Mouse (Mus musculus) liver, embryonic 14.5 days (tissue): ENCODE measurements around the gene Syngr1.

Experiments used
- CTCF ChIP-seq: IDR thresholded peaks from 2 replicates; pipeline ENCODE4 v1.5.1; 2016; ENCODE audit warnings: antibody characterized with exemption, low read depth, control low read depth
- EP300 ChIP-seq: IDR thresholded peaks from 2 replicates; pipeline ENCODE4 v1.6.1; 2016; ENCODE audit warnings: antibody characterized with exemption, low read depth

- TF ChIP-seq CTCF, result no peak
- TF ChIP-seq EP300, result no peak
These were observed 44.4 kb downstream of the Syngr1 start for GRCm38 (mm10) chr15:80135499-80135898.
